Mouse (Mus musculus): Measurements from ENCODE around the gene Alx3. TPM values are rescaled to one million over a fixed set of nuclear protein-coding genes. Genes with fewer than 3 reads are reported as not detected.
A peak's percentile ranks its signal among the peaks of the same experiment; 100 is the strongest.
"Not testable (repeated sequence)": the region's sequence is repeated elsewhere in the genome, so short reads cannot be mapped to it uniquely, and the experiment has no call there.

Gene Alx3
- total RNA-seq, 2 experiments from 2014 or later: 0.41 to 0.42 TPM

GRCm38 (mm10) chr3:107622537-107622936, 27.7 kb downstream of the Alx3 start:
- DNase-seq (ENCODE audit: low spot score in 2 of 2): no peak

GRCm38 (mm10) chr3:107624424-107624823, 29.6 kb downstream of the Alx3 start:
- DNase-seq (ENCODE audit: low spot score in 2 of 2): no peak

GRCm38 (mm10) chr3:107625536-107625935, 30.7 kb downstream of the Alx3 start:
- no peak for DNase-seq (ENCODE audit: low spot score in 2 of 2)

- no peak for DNase-seq (ENCODE audit: low spot score in 2 of 2)
Observed at GRCm38 (mm10) chr3:107626751-107627150, 31.9 kb downstream of the Alx3 start.

GRCm38 (mm10) chr3:107627641-107628040, 32.8 kb downstream of the Alx3 start:
- no peak for DNase-seq (ENCODE audit: low spot score in 2 of 2)

GRCm38 (mm10) chr3:107628551-107628950, 33.7 kb downstream of the Alx3 start:
- DNase-seq (ENCODE audit: low spot score in 2 of 2): peak; percentile 37 to 73

GRCm38 (mm10) chr3:107629411-107629810, 34.6 kb downstream of the Alx3 start:
- no peak for DNase-seq (ENCODE audit: low spot score in 2 of 2)

- peak; percentile 19 to 57 for DNase-seq (ENCODE audit: low spot score in 2 of 2)
Observed at GRCm38 (mm10) chr3:107630682-107631522, 36.1 kb downstream of the Alx3 start, which contains the start of gene Gm10961. Gm10961 (plus strand) TSS chr3:107631322.

GRCm38 (mm10) chr3:107631523-107631958, 36.7 kb downstream of the Alx3 start, which contains the start of gene Strip1:
Strip1 (minus strand) TSS chr3:107631694.
- DNase-seq (ENCODE audit: low spot score in 2 of 2): peak; percentile 94 to 96

- DNase-seq (ENCODE audit: low spot score in 2 of 2): no peak
Observed at GRCm38 (mm10) chr3:107632786-107633185, 38.0 kb downstream of the Alx3 start.

- no peak for DNase-seq (ENCODE audit: low spot score in 2 of 2)
Observed at GRCm38 (mm10) chr3:107633906-107634305, 39.1 kb downstream of the Alx3 start.

- DNase-seq (ENCODE audit: low spot score in 2 of 2): no peak
Observed at GRCm38 (mm10) chr3:107635836-107636235, 41.0 kb downstream of the Alx3 start.

- no peak for DNase-seq (ENCODE audit: low spot score in 2 of 2)
Observed at GRCm38 (mm10) chr3:107636236-107636635, 41.4 kb downstream of the Alx3 start.

GRCm38 (mm10) chr3:107637606-107638172, 42.9 kb downstream of the Alx3 start:
- DNase-seq (ENCODE audit: low spot score in 2 of 2): no peak

GRCm38 (mm10) chr3:107646947-107647346, 52.1 kb downstream of the Alx3 start:
- no peak for DNase-seq (ENCODE audit: low spot score in 2 of 2)

GRCm38 (mm10) chr3:107650276-107650675, 55.4 kb downstream of the Alx3 start:
- DNase-seq (ENCODE audit: low spot score in 2 of 2): not testable (repeated sequence)

GRCm38 (mm10) chr3:107652968-107653367, 58.1 kb downstream of the Alx3 start:
- no peak for DNase-seq (ENCODE audit: low spot score in 2 of 2)

GRCm38 (mm10) chr3:107654861-107655260, 60.0 kb downstream of the Alx3 start:
- DNase-seq (ENCODE audit: low spot score in 2 of 2): no peak

All from layer of hippocampus, adult 18-20 months (tissue).